Mouse (Mus musculus) neural tube, embryonic 10.5 days (tissue): Measurements from ENCODE around the gene Hps3.
A peak's percentile ranks its signal among the peaks of the same experiment; 100 is the strongest.

Experiments used
- DNase-seq: peaks from one replicate; pipeline ENCODE4 v3.0.0-alpha.2; 2017; ENCODE audit warnings: low spot score; ENCODE audit errors: extremely low spot score

Gene Hps3

GRCm38 (mm10) chr3:20007275-20007674 is 27.8 kb downstream of the Hps3 start:
- no peak for DNase-seq

- no peak for DNase-seq
These were observed 29.5 kb downstream of the Hps3 start for GRCm38 (mm10) chr3:20005611-20006010.

GRCm38 (mm10) chr3:20004422-20004821 is 30.7 kb downstream of the Hps3 start:
- DNase-seq: no peak

- DNase-seq: no peak
These were observed 32.3 kb downstream of the Hps3 start for GRCm38 (mm10) chr3:20002786-20003185.

GRCm38 (mm10) chr3:20000806-20001205 is 34.3 kb downstream of the Hps3 start:
- no peak for DNase-seq

GRCm38 (mm10) chr3:19999551-19999950 is 35.6 kb downstream of the Hps3 start:
- no peak for DNase-seq

- no peak for DNase-seq
These were observed 42.7 kb downstream of the Hps3 start for GRCm38 (mm10) chr3:19992388-19992787.

GRCm38 (mm10) chr3:19990031-19990430 is 45.1 kb downstream of the Hps3 start:
- no peak for DNase-seq

- DNase-seq: no peak
These were observed 49.0 kb downstream of the Hps3 start for GRCm38 (mm10) chr3:19986123-19986522.

- DNase-seq: no peak
These were observed 52.3 kb downstream of the Hps3 start for GRCm38 (mm10) chr3:19982846-19983245.

- no peak for DNase-seq
These were observed 54.0 kb downstream of the Hps3 start for GRCm38 (mm10) chr3:19981156-19981555.

GRCm38 (mm10) chr3:19978474-19978873 is 56.6 kb downstream of the Hps3 start:
- DNase-seq: peak; percentile 29

- DNase-seq: no peak
These were observed 69.0 kb downstream of the Hps3 start for GRCm38 (mm10) chr3:19966072-19966471.

- no peak for DNase-seq
These were observed 69.9 kb downstream of the Hps3 start for GRCm38 (mm10) chr3:19965239-19965638.

- DNase-seq: no peak
These were observed 70.4 kb downstream of the Hps3 start for GRCm38 (mm10) chr3:19964625-19965188.

- DNase-seq: no peak
These were observed 72.2 kb downstream of the Hps3 start for GRCm38 (mm10) chr3:19962769-19963513.

- DNase-seq: no peak
These were observed 73.8 kb downstream of the Hps3 start for GRCm38 (mm10) chr3:19961341-19961740.

- no peak for DNase-seq
These were observed 74.5 kb downstream of the Hps3 start for GRCm38 (mm10) chr3:19960570-19961114.

GRCm38 (mm10) chr3:19958983-19959382 is 76.1 kb downstream of the Hps3 start:
- DNase-seq: no peak

GRCm38 (mm10) chr3:19958031-19958430 is 77.1 kb downstream of the Hps3 start:
- no peak for DNase-seq

- DNase-seq: no peak
These were observed 78.2 kb downstream of the Hps3 start, which contains the start of gene Cp for GRCm38 (mm10) chr3:19956885-19957284. Gene Cp, plus strand, starts transcription at chr3:19957054.

GRCm38 (mm10) chr3:19953865-19954264 is 81.2 kb downstream of the Hps3 start:
- no peak for DNase-seq

GRCm38 (mm10) chr3:19953425-19953824 is 81.7 kb downstream of the Hps3 start:
- DNase-seq: no peak
